Mouse (Mus musculus): Measurements from ENCODE around the gene Pdcl2.

Pdcl2 gene

DNA sequence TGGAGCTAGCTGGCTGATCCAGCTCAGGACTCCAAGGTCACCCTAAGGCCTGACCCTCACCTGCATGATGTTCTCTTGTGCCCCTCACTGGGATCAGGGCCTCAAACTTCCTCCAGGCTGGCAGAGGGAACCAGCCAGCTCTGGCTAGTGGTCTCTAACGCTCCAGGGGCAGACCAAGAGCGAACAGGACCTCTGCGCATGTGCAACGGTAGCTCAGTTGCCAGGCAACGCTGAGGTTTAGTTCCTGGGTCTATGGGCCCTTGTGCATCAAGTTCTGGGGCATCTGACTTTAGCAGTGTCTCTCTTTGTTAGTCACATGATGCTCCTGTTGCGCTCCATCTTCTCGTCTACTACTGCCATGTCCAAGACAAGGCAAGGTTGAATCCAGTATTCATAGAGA lies at the start of gene Pdcl2:
TSS of gene Pdcl2 (minus strand) at position 204 of the 400 bp plus-strand sequence.
- DNase-seq (ENCODE audit: low spot score): no peak

DNA sequence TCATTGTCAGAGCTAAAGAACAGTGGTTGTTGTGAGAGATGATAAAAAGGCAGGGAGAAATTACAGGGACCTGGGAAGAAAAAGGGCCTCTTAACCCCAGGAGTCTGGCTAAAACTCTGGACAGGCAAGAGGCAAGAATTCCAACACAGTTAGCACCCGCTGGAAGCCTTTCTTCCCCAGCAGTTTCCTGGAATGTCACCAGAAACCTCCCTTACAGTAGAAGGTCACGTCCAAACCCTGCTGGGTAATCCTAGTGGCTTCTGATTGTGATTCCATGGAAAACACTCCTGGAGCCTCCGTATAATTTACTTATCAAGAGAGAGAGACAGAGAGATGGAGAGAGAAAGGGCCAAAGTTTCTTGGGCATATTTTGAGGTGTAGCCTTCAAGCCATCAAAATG lies 48.3 kb upstream of the Pdcl2 start:
- DNase-seq (ENCODE audit: low spot score): no peak

DNA sequence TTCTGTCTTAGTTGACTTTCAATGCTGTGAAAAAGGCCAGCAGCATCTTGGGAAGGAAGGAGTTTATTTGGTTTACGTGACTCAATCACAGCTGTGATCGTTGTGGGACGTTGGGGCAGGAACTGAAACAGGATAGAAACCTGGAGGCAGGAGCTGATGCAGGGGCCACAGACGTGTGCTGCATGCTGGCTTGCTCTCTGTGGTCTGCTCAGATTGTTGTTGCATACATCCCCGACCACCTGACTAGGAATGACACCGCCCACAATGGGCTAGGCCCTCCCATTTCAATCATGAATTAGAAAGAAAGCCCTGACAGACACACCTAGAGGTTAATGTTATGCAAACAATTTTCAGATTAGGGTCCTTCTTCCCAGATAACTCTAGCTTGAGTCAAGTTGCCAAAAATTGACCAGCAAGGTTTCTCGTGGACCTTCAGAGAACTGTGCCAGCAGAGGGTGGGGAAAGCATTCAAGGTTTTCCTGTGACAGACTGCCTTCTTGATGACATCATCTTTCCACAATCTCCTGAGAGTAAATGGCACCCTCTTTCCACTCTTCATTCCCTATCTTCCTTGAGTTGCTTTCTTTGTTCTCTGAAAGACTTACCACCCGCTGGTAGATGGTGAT lies 38.4 kb upstream of the Pdcl2 start:
- DNase-seq (ENCODE audit: low spot score): no peak

DNA sequence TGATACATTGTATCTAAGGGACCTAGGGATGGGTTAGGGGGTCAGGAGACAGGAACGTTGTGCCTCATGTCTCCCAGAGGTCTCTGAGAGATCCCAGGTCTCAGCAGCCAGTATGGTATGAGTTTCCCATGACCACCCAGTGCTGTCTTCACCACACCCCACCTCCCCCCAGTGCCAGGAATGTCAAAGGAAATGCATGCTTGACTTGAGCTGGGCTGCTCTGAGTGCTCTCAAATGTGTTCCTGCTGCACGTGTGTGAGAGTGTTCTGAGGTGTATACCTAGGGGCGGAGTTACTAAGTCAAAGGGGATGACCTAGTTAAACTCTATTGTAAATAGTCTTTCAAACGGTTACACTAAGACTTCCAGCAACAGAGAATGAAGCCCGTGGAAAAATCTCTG lies 34.5 kb upstream of the Pdcl2 start:
- no peak for DNase-seq (ENCODE audit: low spot score)

DNA sequence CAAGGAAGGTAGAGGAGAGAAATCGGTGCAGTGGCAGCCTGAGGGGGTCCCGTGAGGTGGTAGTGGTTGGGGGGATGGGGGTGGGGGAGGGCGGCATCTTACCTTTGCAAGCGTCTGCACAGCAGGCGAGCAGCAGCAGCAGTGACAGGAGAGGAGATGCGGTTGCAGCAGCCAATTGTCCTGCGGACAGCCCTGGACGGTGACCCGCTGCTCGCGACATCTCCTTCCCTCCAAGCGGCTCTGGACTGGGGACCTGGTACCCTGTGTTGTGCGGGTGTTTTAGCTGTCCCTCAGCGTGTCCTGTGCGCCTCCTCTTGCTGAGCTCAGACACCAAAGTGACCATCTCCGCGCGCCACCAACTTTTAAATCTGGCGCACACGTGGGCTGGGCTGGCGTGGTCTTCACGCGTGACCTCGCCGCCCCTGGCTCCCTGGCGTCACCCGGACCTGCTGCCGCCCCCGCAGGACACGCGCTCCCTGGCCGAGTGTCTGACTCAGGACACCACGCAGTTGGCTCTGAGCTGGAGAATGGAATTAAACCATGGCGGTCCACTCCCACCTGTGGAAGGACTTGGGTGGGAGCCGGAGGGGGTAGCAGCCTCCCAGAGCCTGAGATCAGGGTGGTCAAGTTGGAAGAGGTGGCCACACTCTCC lies 32.6 kb upstream of the Pdcl2 start, which contains the start of gene Nmu:
TSS of gene Nmu (minus strand) at position 336 of the 652 bp plus-strand sequence.
- DNase-seq (ENCODE audit: low spot score): no peak

DNA sequence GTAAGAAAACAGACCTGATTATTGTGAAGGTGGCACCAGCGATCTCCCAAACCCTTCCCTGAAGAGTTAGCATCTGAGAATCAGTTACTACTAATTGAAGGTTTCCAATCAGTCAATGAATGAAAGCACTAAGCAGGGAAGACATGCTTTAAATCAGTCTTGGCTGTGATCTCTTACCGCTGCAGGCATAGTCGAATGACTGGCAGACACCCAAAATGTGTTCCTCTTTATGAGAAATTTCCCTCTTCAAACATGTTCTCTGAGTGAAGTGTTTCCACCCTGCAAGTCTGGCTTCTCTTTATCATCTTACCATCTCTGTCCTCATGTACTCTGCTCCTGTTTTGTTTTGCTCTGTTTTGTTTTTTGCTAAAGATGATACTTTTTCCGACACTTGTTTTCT lies 29.8 kb upstream of the Pdcl2 start:
- no peak for DNase-seq (ENCODE audit: low spot score)

DNA sequence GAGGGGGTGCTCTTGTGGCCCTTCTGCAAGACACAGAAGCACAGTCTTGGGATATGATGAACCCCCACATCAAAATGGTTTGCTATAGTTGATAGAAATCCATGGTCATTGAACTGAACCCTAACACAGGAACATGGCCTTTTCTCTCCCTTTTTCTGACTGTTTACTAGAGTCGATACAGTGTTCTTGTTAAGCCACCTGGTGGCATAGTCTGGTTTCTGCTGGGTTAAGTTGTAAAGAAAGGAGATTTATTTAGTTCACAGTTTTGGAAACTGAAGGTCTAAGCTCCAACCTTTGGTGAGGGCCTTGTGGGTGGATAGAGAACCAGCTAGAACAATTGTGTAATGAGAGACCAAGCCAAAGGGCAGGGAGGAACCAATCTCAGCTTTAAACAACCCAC lies 29.1 kb upstream of the Pdcl2 start:
- no peak for DNase-seq (ENCODE audit: low spot score)

DNA sequence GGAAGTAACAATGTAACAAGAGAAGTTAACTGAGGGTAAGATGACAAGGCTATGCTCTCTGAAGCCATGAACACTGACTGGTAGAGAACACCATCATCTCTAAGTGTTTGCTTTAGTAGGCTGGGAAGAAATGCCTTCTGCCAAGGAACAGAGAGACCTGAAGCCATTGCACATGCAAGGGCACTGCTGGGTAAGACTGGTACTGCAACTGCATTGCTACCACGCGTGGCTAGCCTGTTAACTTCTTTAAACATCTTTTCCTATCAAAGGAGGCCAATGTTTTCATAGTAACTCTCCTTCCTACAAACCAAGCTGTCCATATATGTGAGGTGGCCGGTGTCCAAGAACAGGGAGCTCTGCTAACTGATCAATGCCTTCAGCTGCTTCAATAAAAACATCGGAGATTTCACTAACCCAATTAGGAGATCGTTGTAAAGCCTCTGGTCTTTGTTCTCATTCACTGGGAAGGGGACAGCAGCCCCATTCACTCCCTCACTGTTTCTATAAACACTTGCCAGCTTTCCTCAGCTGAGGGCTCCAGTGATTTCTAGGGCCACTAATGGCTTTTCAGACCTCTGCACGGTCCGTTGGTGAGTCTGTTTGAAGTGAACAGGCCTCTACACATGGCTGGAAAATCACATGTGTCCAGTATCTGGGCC lies 21.1 kb upstream of the Pdcl2 start:
- DNase-seq (ENCODE audit: low spot score): no peak

DNA sequence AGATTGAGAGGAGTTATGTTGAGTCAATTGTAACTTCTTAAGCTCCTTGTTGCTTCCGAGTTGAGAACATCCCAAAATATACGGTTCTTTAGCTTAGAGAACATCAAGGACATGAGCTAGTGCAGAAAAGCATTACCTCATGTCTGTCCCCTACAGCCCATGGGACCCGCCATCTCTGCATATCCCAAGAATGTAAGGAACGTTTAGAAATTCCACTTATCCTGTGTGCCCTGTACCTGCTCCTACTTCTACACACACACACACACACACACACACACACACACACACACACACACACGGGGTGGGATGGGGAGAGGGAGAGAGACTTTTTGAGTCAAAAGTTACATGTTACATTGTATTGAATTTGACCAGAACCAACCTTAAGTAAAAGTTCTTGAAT lies 20.6 kb upstream of the Pdcl2 start:
- no peak for DNase-seq (ENCODE audit: low spot score)

DNA sequence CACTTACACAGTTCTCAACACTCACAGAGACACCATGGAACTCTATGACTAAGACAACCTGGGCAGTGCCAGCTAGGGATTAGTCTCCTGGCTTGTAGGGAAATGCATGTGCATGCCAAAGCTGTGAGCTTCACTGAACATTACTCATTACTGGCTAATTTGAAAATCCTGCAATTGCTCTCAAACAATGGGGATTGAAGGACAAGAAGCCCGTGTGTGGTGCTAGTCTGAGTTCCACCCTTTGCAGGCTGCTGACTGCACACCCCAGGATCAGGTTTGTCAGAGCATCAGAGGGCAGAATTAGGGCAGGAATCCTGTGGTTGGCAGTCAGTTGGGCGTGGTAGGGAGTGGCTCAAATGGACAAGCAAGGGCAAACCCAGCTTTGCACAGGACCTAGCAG lies 15.2 kb upstream of the Pdcl2 start:
- no peak for DNase-seq (ENCODE audit: low spot score)

DNA sequence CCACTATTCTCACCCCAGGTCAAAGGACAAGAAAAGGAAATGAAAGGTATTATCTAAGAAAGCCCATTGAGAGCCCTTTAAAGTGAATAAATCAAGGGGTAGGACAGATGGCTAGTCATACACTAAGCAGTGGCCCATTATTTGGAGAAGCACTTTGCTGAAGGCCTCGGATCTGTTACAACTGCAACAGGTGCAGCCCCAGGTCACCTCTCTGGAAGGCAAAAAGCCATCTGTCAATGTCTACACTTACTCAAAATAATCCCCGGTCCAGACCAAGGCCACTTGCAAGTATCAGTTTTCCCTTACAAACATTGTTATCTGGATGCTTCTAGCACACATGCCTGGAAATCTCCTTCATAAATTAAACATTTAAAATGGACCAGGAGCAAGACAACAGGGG lies 10.0 kb upstream of the Pdcl2 start:
- DNase-seq (ENCODE audit: low spot score): no peak

DNA sequence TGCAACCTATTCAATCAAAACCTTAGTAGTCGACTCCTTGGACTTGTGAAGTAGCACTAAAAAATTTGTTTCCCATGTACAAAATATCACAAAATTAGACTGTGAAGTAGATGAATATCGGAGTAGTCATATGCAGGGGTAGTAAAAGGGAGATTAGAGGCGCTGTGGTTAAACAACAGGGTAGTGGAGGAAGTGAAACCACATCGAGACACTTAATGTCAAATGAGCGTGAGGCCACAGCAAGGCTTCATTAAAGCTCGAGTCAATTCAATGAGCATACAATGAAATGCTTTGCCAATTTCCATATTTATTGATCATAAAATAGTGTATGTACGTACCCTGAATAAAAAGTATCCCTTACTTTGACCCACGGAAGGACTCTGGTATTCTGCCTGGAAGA lies 6.1 kb upstream of the Pdcl2 start:
- no peak for DNase-seq (ENCODE audit: low spot score)

DNA sequence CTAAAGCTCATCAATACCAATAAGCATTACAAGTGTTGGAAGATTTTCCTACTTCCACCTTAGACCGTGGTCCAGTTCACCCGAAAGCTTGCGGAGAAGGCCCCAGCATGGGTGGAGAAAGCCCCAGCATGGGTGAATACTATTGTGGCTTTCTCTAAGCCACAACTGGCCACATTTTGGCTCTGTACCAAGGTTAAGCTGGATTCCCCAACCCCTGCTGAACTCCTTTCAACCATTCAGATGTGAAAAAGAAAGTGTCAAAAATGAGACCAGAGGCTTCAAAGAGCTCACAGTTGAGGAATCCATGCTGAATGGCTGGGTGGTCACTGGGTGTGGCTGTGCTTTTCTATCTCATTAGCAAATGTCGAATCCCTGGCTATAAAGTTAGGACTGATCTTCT lies 2.9 kb upstream of the Pdcl2 start:
- DNase-seq (ENCODE audit: low spot score): no peak

DNA sequence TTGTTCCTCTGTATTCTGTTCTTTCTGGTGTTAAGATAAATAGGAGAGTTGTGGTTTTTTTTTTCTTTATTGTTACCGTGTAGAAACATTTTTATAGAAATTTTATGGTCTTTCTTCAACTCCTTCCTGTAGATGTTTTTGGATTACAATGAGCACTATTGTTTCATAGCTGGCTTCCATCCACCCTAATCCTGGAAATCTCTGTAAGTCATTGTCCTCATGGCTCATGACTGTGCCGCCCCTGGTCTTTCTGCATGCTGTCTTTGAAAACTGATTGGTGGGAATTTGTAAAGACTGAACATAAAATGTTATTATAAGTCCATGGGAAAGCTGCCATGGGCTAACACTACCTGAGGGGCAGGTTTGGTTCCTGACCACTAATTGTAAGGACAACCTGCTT lies 3.7 kb downstream of the Pdcl2 start:
- no peak for DNase-seq (ENCODE audit: low spot score)

DNA sequence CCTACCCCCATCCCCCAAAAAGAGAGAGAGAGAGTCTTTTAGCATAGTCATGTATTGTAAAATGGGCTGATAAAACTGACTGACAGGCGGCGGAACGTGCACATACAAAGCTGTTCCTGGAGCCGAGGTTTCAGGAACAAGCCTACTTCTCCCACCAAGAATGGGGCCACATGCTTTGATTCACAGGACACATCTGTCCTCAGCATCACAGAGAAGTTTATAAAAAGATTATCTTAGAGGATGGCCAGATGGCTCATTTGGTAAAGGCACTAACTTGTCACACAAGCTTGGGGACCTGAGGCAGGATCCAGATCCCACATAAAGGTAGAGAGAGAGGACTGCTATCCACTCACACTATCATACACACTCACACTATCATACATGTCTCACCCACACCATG lies 5.8 kb downstream of the Pdcl2 start:
- no peak for DNase-seq (ENCODE audit: low spot score)

DNA sequence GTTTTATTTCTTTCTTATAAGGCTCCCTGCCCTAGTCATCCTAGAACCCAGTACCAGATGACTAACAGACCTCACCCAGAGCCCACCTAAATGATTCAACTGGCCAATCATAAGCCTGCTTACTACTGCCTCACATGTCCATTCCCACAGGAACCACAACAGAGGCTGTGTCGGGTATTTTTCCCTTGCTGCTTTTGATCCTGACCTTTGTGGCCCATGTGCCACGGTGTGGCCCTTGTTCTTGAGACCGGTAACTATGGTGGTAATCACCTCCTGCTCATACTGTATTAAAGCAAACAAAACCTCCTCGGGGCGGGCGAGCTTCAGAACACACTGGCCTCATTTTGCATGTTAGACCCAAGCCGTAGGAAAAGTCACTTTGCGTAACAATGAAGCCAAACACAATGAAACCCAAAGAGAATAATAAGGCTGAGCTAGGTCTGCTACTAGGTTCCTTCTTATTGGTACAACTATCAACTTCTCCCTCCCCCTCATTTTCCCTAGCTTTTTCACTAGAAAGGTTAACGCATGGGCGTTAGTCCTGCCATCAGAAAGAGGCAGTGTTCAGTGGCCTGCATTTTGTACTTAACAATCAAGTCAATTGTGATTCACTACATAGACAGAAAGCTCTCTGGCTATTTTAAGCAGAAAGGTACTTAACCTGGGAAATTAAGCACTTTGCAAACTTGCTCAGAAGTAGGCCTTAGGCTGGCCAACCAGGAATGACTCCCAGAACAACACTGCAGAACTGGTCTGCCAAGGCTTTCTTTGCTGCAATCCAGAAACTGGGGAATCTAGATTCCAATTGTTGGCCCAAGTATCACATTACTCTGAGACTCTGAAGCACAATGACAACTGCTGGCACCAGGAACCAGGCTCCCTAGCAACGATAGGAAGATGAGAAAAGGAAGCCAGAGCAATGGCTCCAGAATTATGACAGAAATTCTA lies 9.4 kb downstream of the Pdcl2 start:
- no peak for DNase-seq (ENCODE audit: low spot score)

DNA sequence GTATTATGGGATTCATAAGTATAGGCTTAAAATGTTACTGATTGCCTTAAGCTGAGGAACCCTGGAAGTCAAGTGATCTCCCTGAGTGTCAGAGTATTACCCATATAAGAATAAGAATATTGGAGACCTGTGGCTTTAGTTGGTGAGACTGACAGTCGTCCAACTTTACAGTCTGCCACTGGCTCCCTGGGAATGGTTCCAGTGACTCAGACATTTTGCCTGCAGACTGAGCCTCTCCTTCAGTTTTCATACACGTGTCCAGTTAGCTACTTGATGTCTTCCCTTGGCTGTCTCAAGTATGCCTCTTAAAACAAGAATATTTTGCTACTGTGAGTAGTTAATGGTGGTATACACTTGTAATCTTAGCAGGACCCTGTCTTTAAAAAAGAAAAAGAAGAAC lies 22.8 kb downstream of the Pdcl2 start:
- DNase-seq (ENCODE audit: low spot score): no peak

DNA sequence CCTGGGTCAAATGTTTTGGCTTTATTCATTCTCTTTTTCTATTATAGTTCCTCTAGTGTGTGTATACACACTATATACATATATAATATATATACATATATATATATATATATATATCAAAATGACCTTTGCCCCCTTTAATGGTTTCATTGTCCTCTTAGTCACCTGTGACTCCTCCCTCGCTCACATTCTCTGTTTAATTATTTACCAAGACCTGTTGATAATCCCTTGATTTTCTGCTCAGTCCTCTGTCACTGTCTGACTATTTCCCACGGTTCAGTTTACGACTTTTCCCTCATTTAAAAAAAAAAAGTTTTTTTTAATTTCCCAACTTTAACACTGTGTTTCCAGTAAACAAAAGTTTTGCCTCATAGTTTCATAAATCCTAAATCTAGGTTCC lies 24.7 kb downstream of the Pdcl2 start:
- DNase-seq (ENCODE audit: low spot score): no peak

DNA sequence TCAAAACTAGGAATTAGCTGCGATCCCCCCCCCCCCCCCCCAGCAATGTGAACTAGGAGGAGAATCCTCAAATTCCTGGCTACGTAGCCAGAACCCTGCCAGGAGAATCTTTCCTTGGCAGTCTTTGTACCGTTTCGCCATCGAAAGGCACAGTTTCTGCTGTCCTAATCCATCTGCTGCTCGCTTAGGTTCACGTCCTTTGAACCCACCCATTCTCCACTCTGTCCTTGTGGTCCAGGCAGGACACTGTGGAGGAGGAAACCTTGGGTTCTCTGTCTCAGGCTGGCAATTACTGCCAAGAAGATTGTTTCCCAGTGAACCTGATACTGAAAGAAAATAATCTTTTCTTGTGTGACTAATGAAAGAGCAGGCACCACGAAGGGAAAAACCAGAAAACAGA lies 25.3 kb downstream of the Pdcl2 start:
- no peak for DNase-seq (ENCODE audit: low spot score)

DNA sequence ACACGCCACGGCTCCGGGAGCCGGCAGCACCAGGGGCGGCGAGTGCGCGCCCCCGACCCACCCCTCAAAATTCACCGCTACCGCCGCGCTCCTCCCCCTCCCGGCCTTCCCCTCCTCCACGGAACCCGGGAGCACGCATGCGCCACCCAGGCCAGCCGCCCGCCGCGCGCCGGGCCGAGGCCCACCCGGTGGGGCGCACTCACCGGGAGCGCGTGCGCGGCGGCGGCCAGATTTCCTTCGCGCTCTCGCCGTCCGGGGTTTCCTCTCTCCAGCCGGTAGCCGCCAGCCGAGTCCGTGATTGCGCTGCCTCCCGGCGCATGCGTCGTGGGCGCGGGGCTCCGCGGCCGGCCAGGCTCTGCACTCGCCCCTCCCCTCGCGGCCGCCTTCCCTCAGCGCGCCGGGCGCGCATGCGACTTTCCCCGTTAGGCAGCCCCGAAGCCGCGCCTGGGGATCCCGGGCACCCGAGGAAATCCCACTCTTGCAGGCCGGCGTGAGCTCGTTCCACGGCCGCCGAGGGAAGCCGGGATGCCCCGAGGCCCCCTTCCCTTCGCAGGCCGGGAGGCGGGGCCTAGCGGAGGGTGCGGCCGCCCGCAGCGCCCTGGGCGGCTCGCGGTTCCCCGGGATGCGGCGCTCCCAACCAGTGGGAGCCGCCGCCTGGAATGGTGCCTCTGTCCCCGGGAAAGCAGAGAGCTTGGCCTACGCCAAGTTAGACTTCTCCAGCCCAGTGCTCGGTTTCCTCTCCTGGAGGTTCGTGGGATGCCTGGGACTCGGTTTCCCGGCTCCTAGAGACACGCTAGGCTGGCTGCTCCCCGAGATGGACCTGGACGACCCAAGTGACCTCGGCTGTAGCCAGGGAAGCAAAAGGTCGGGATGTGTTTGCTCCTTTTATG lies 26.3 kb downstream of the Pdcl2 start, which contains the start of gene Clock:
TSS of gene Clock (minus strand) at position 341 of the 890 bp plus-strand sequence.
- DNase-seq (ENCODE audit: low spot score): peak; percentile 72

DNA sequence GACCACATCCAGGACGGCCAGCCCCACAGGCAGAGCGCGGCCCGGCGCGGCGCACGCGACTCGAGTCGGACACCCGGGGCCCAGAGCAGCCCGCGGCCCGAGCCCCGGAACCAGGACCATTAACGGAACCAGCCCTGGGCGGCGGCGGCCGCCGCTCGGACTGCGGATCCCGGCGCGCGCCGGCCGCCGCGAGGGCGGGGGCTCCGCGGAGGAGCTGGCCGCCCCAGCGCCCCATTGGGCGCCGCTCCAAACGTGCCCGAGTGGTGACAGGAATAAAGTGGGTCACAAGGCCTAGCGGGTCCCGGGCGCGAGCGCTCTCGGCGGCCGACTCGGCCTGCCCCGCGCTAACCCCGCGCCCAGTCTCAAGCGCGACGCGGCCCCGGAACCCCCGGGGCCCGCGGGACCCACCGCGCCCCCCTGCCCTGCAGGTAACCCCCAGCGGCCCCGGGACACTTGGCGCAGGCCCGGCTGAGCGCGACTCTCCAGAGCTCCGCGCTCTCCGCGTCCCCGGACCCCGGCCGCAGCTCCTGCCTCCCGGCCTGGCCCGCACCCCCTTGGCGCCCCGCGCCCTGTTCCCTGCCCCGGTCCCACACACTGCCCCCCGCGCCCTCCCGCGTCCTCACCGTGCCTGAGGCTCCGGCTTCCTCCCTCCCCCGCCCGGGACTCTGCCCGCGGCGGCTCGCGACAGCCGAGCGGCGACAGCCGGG lies 27.1 kb downstream of the Pdcl2 start:
- peak; percentile 38 for DNase-seq (ENCODE audit: low spot score)
